Mouse (Mus musculus): ENCODE results near the gene Mettl7a3. TPM values are rescaled to one million over a fixed set of nuclear protein-coding genes. Genes with fewer than 3 reads are reported as not detected.
"Not testable (repeated sequence)": the region's sequence is repeated elsewhere in the genome, so short reads cannot be mapped to it uniquely, and the experiment has no call there.

Gene Mettl7a3
- polyA plus RNA-seq, 1 experiment from 2014 or later = 0.32 TPM

GRCm38 (mm10) chr15:100332077-100332961, 2.4 kb upstream of the Mettl7a3 start:
- H3K9ac ChIP-seq; H3K27me3 ChIP-seq; H3K27ac ChIP-seq (replicated peaks); H3K4me1 ChIP-seq; H3K4me2 ChIP-seq (replicated peaks); H3K4me3 ChIP-seq (replicated peaks); H3K9me3 ChIP-seq (replicated peaks); H3K36me3 ChIP-seq: not testable (repeated sequence)
- peak; percentile 41; the same call in 1 of the 2 replicates for ATAC-seq (ENCODE audit: insufficient number of reproducible peaks, low FRiP score, low TSS enrichment, low read depth)
- WGBS = 30% methylated on average over 3 of the region's 10 CpGs

DNA sequence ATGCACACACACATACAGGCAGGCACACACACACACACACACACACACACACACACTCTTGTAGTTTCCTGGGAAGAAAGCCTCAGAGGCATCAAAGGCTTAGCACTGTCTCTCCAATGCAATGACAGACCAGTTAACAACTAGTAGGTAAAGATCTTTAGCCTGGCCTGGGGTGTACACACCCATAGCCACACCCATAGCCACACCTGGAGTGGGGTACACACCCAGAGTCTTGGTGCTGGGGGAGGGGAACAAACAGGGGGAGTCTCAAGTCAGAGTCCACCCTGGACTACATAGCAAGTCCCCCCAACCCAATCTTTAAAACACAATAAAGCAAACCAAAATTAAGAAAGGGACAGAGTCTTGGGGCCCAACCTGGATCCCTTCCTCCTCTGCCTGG, 2.6 kb downstream of the Mettl7a3 start:
- not testable (repeated sequence) for H3K27me3 ChIP-seq; H3K9ac ChIP-seq; H3K4me3 ChIP-seq (replicated peaks); H3K9me3 ChIP-seq (replicated peaks); ATAC-seq (ENCODE audit: insufficient number of reproducible peaks, low FRiP score, low TSS enrichment, low read depth); H3K36me3 ChIP-seq; H3K4me1 ChIP-seq; H3K4me2 ChIP-seq (replicated peaks); H3K27ac ChIP-seq (replicated peaks)

DNA sequence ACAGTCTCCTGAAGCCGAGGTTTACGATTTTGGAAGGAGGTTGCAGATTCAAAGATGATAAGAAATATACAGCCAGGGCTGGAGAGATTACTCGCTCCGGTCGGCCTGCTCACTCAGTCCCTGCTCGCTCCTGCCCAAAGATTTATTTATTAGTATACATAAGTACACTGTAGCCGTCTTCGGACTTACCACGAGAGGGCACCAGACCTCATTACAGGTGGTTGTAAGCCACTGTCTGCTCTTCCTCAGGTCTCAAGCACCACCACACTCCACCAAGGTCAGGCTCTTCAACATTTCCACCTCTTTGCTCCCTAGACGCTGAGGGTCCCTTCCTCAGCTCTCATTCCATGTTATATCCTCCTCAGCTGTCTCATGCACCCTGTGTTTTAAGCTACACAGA, 3.1 kb downstream of the Mettl7a3 start:
- H3K4me3 ChIP-seq (replicated peaks); H3K4me2 ChIP-seq (replicated peaks); H3K27ac ChIP-seq (replicated peaks); H3K9ac ChIP-seq; H3K4me1 ChIP-seq; H3K9me3 ChIP-seq (replicated peaks); H3K27me3 ChIP-seq; H3K36me3 ChIP-seq; ATAC-seq (ENCODE audit: insufficient number of reproducible peaks, low FRiP score, low TSS enrichment, low read depth): not testable (repeated sequence)
- WGBS = 37% methylated on average over 10 of the region's 10 CpGs

GRCm38 (mm10) chr15:100341314-100341980, 6.7 kb downstream of the Mettl7a3 start:
- peak; percentile 62; the same call in 1 of the 2 replicates for ATAC-seq (ENCODE audit: insufficient number of reproducible peaks, low FRiP score, low TSS enrichment, low read depth)
- H3K9ac ChIP-seq; H3K27ac ChIP-seq (replicated peaks); H3K9me3 ChIP-seq (replicated peaks); H3K4me1 ChIP-seq; H3K36me3 ChIP-seq; H3K4me2 ChIP-seq (replicated peaks); H3K27me3 ChIP-seq; H3K4me3 ChIP-seq (replicated peaks): not testable (repeated sequence)
- 58% methylated on average over 5 of the region's 5 CpGs for WGBS

- Histone ChIP-seq H3K27me3 (no peaks in the 10 kb centered on the region), H3K4me3 (replicated peaks) (no peak overlapping the region), H3K4me2 (replicated peaks) (no peak overlapping the region), H3K36me3 (no peaks in the 10 kb centered on the region), H3K27ac (replicated peaks) (no peak overlapping the region), H3K9ac (no peak overlapping the region), H3K4me1 (no peaks in the 10 kb centered on the region), H3K9me3 (replicated peaks) (no peaks in the 10 kb centered on the region)
- no peak for ATAC-seq (ENCODE audit: insufficient number of reproducible peaks, low FRiP score, low TSS enrichment, low read depth)
These were observed 10.8 kb downstream of the Mettl7a3 start for GRCm38 (mm10) chr15:100345484-100345883.

DNA sequence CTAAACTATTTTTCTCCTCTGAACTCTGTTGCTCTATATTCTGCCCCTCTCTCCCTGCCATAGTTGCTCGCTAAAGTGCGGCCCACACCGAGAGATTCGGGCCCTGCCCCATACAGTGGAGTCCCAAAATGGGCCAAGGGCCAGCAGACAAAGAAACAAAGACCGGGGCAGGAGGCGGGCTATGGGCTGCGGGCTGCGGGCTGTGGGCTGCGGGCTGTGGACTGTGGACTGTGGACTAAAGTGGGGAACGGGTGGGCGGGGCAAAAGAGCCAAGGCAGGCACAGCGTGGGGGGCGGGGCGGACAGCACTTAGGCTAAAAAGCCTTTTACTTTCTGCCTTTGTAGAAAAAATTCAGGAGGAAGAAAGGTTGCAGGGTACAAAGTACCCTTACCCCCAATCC, 12.0 kb downstream of the Mettl7a3 start:
- Histone ChIP-seq H3K9me3 (replicated peaks) (no peaks in the 10 kb centered on the region), H3K36me3 (no peaks in the 10 kb centered on the region), H3K27me3 (no peaks in the 10 kb centered on the region), H3K4me3 (replicated peaks) (no peak overlapping the region), H3K4me2 (replicated peaks) (no peak overlapping the region), H3K27ac (replicated peaks) (no peak overlapping the region), H3K4me1 (0 out of 2 replicates have a peak, but pooled peaks cover 4% of the 10 kb centered on the region), H3K9ac (no peak overlapping the region)
- ATAC-seq (ENCODE audit: insufficient number of reproducible peaks, low FRiP score, low TSS enrichment, low read depth) = peak; percentile 67; the same call in 1 of the 2 replicates
- WGBS = 62% methylated on average over 14 of the region's 14 CpGs

DNA sequence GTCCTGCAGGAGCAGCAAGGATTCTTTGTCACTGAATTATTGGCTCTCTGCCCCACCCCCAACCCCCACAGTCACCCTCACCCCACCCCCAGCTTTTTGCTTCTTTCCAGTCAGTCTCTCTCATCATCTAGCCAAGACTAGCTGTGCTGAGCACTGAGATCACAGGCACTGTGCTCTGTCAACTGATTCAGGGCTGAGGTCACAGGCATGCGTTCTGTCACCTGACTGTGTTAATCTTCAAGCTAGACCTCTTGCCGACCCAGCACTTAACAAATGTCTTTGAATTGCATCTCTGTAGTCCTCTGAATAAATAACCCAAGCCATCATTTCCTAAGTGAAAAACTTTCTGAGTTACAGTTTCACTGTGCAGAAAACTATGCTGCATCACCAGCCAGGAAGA, 14.8 kb downstream of the Mettl7a3 start:
- no peaks in the 10 kb centered on the region for H3K27me3 ChIP-seq
- ATAC-seq (ENCODE audit: insufficient number of reproducible peaks, low FRiP score, low TSS enrichment, low read depth) = no peak
- H3K4me1 ChIP-seq = 0 out of 2 replicates have a peak, but pooled peaks cover 4% of the 10 kb centered on the region
- no peak overlapping the region for H3K4me3 ChIP-seq (replicated peaks)
- no peak overlapping the region for H3K27ac ChIP-seq (replicated peaks)
- H3K9ac ChIP-seq = no peak overlapping the region
- H3K4me2 ChIP-seq (replicated peaks) = no peak overlapping the region
- H3K36me3 ChIP-seq = no peaks in the 10 kb centered on the region
- no peaks in the 10 kb centered on the region for H3K9me3 ChIP-seq (replicated peaks)
- whole genome bisulfite sequencing = 36% methylated on average over 2 of the region's 2 CpGs

DNA sequence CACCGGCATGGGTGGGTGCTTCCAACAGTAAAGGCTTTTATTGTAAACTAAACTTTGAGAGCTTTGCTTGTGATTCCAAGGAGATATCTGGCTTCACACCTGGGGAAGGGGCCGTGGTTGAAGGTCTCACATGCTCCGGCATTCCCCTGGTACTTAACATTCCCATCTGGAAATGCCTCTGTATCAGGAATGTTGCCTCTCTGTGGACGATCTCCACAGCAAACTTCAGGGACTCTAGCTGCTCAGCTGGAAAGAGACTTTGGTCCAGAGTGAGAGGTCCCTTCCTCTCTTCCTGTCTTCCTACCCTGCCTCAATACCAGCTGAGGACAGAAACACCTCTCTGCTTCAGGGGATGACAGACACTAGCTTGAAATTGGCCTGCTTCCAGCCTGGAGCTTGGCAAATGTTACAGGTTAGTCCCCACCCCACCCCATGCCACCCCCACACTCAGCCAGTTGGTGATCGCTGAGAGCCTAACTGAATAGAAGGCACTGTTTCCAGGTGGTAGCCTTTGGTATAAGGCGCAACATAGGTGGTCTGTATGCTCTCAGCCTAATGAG, 16.9 kb downstream of the Mettl7a3 start:
- WGBS = 55% methylated on average over 6 of the region's 6 CpGs

GRCm38 (mm10) chr15:100352711-100353250, 18.1 kb downstream of the Mettl7a3 start, which contains the start of the genes Methig1 and Mettl7a2:
Gene Methig1 (plus strand): TSS chr15:100353149.
Gene Mettl7a2 (plus strand): TSS chr15:100353200.
- 0 out of 2 replicates have a peak, but pooled peaks cover 4% of the 10 kb centered on the region for H3K4me1 ChIP-seq
- 61% methylated on average over 10 of the region's 10 CpGs for WGBS
- no peak within 1 kb of the TSS for H3K27ac ChIP-seq (replicated peaks)
- no peaks in the 10 kb centered on the region for H3K27me3 ChIP-seq
- no peaks in the 10 kb centered on the region for H3K9me3 ChIP-seq (replicated peaks)
- H3K4me3 ChIP-seq (replicated peaks) = no peak within 1 kb of the TSS
- ATAC-seq (ENCODE audit: insufficient number of reproducible peaks, low FRiP score, low TSS enrichment, low read depth) = no peak
- no peak within 1 kb of the TSS for H3K9ac ChIP-seq
- H3K4me2 ChIP-seq (replicated peaks) = no peak within 1 kb of the TSS
- H3K36me3 ChIP-seq = no peaks in the 10 kb centered on the region

More for the DNA sequence above, 16.9 kb downstream of the Mettl7a3 start:
- no peak overlapping the region for H3K9ac ChIP-seq
- no peak overlapping the region for H3K4me3 ChIP-seq (replicated peaks)
- ATAC-seq (ENCODE audit: insufficient number of reproducible peaks, low FRiP score, low TSS enrichment, low read depth) = no peak
- no peak overlapping the region for H3K27ac ChIP-seq (replicated peaks)
- H3K4me2 ChIP-seq (replicated peaks) = no peak overlapping the region
- H3K4me1 ChIP-seq = 0 out of 2 replicates have a peak, but pooled peaks cover 4% of the 10 kb centered on the region
- no peaks in the 10 kb centered on the region for H3K36me3 ChIP-seq
- H3K9me3 ChIP-seq (replicated peaks) = no peaks in the 10 kb centered on the region
- no peaks in the 10 kb centered on the region for H3K27me3 ChIP-seq

GRCm38 (mm10) chr15:100353399-100353798, 18.7 kb downstream of the Mettl7a3 start:
- ATAC-seq (ENCODE audit: insufficient number of reproducible peaks, low FRiP score, low TSS enrichment, low read depth) = not testable (repeated sequence)

GRCm38 (mm10) chr15:100355876-100356275, 21.1 kb downstream of the Mettl7a3 start:
- 83% methylated on average over 5 of the region's 5 CpGs for WGBS
- Histone ChIP-seq H3K27me3 (no peaks in the 10 kb centered on the region), H3K4me1 (0 out of 2 replicates have a peak, but pooled peaks cover 4% of the 10 kb centered on the region), H3K4me3 (replicated peaks) (no peak overlapping the region), H3K4me2 (replicated peaks) (no peak overlapping the region), H3K27ac (replicated peaks) (no peak overlapping the region), H3K36me3 (no peaks in the 10 kb centered on the region), H3K9me3 (replicated peaks) (no peaks in the 10 kb centered on the region), H3K9ac (no peak overlapping the region)
- no peak for ATAC-seq (ENCODE audit: insufficient number of reproducible peaks, low FRiP score, low TSS enrichment, low read depth)

More at GRCm38 (mm10) chr15:100353399-100353798, 18.7 kb downstream of the Mettl7a3 start:
- not testable (repeated sequence) for H3K9ac ChIP-seq; H3K9me3 ChIP-seq (replicated peaks); H3K4me3 ChIP-seq (replicated peaks); H3K27ac ChIP-seq (replicated peaks); H3K27me3 ChIP-seq; H3K4me1 ChIP-seq; H3K36me3 ChIP-seq; H3K4me2 ChIP-seq (replicated peaks)
- 93% methylated on average over 16 of the region's 22 CpGs for WGBS
